Mouse (Mus musculus) lung, adult 10 weeks (tissue): ENCODE measurements around the gene Hist1h2be. TPM values are rescaled to one million over a fixed set of nuclear protein-coding genes. Genes with fewer than 3 reads are reported as not detected.

Experiments used
- polyA plus RNA-seq: library from polyadenylated mRNA; stranded (reverse); fragments of 350-450 nt; fragmentation: Illumina TruSeq; extraction: RNeasy Lipid Tissue Mini Kit (QIAGEN cat#74804); gene quantifications from one replicate; pipeline ENCODE4 v1.2.3, GENCODE M21; 2014; ENCODE audit warnings: low read depth, low replicate concordance; ENCODE audit not compliant: insufficient read depth

Gene Hist1h2be
- polyA plus RNA-seq, 1 experiment from 2014 or later, result 2.7 TPM

Other genes starting within 250 kb of the Hist1h2be start
- 4.5 TPM for gene Abt1, start 197.3 kb downstream of the Hist1h2be start, polyA plus RNA-seq
- not detected for gene Btn1a1, start 155.2 kb downstream of the Hist1h2be start, polyA plus RNA-seq
- not detected for gene Btn2a2, start 132.3 kb downstream of the Hist1h2be start, polyA plus RNA-seq
- gene Hist1h4h, start 90.1 kb downstream of the Hist1h2be start, polyA plus RNA-seq, result 16.1 TPM
- not detected for gene Hist1h2af, start 87.2 kb downstream of the Hist1h2be start, polyA plus RNA-seq
- not detected for gene Hist1h3g, start 85.7 kb downstream of the Hist1h2be start, polyA plus RNA-seq
- 0.28 TPM for gene Hist1h2bh, start 77.7 kb downstream of the Hist1h2be start, polyA plus RNA-seq
- gene Hist1h3f, start 77.1 kb downstream of the Hist1h2be start, polyA plus RNA-seq, result not detected
- not detected for gene Hist1h4f, start 69.5 kb downstream of the Hist1h2be start, polyA plus RNA-seq
- 0.08 TPM for gene Hist1h1d, start 67.9 kb downstream of the Hist1h2be start, polyA plus RNA-seq
- not detected for gene Hist1h3e, start 58.8 kb downstream of the Hist1h2be start, polyA plus RNA-seq
- gene Hist1h2ae, start 49.9 kb downstream of the Hist1h2be start, polyA plus RNA-seq, result not detected
- 1.5 TPM for gene Hist1h2bg, start 49.7 kb downstream of the Hist1h2be start, polyA plus RNA-seq
- not detected for gene Hist1h2bf, start 46.9 kb downstream of the Hist1h2be start, polyA plus RNA-seq
- gene Hist1h2ad, start 46.7 kb downstream of the Hist1h2be start, polyA plus RNA-seq, result not detected
- gene Hist1h3d, start 45.4 kb downstream of the Hist1h2be start, polyA plus RNA-seq, result 1.1 TPM
- not detected for gene Hist1h4d, start 39.5 kb downstream of the Hist1h2be start, polyA plus RNA-seq
- 0.40 TPM for gene Hist1h1e, start 1.4 kb upstream of the Hist1h2be start, polyA plus RNA-seq
- gene Hist1h2ac, start 62.8 kb upstream of the Hist1h2be start, polyA plus RNA-seq, result 0.25 TPM
- gene Hist1h2bc, start 63.1 kb upstream of the Hist1h2be start, polyA plus RNA-seq, result 123 TPM
- not detected for gene Hist1h1t, start 74.7 kb upstream of the Hist1h2be start, polyA plus RNA-seq
- gene Hist1h4c, start 77.3 kb upstream of the Hist1h2be start, polyA plus RNA-seq, result 0.68 TPM
- 21.9 TPM for gene Hfe, start 89.7 kb upstream of the Hist1h2be start, polyA plus RNA-seq
- gene Hist1h1c, start 117.7 kb upstream of the Hist1h2be start, polyA plus RNA-seq, result 58.8 TPM
- not detected for gene Hist1h3c, start 124.5 kb upstream of the Hist1h2be start, polyA plus RNA-seq
- gene Hist1h2bb, start 125.6 kb upstream of the Hist1h2be start, polyA plus RNA-seq, result not detected
- not detected for gene Hist1h2ab, start 130.0 kb upstream of the Hist1h2be start, polyA plus RNA-seq
- gene Hist1h3b, start 131.1 kb upstream of the Hist1h2be start, polyA plus RNA-seq, result not detected
- not detected for gene Hist1h4b, start 135.9 kb upstream of the Hist1h2be start, polyA plus RNA-seq
- gene Hist1h4a, start 140.1 kb upstream of the Hist1h2be start, polyA plus RNA-seq, result not detected
- gene Hist1h3a, start 141.3 kb upstream of the Hist1h2be start, polyA plus RNA-seq, result not detected
- not detected for gene Hist1h1a, start 142.5 kb upstream of the Hist1h2be start, polyA plus RNA-seq
- gene Trim38, start 148.8 kb upstream of the Hist1h2be start, polyA plus RNA-seq, result not detected
- 0.34 TPM for gene Slc17a2, start 185.9 kb upstream of the Hist1h2be start, polyA plus RNA-seq
- not detected for gene Slc17a3, start 218.3 kb upstream of the Hist1h2be start, polyA plus RNA-seq
- not detected for gene Slc17a1, start 246.6 kb upstream of the Hist1h2be start, polyA plus RNA-seq